Mouse (Mus musculus): ENCODE measurements around the gene Rere. TPM values are rescaled to one million over a fixed set of nuclear protein-coding genes. Genes with fewer than 3 reads are reported as not detected.
"Not testable (repeated sequence)": the region's sequence is repeated elsewhere in the genome, so short reads cannot be mapped to it uniquely, and the experiment has no call there.

Rere gene
- total RNA-seq, 1 experiment from 2014 or later, result 177 TPM

DNA sequence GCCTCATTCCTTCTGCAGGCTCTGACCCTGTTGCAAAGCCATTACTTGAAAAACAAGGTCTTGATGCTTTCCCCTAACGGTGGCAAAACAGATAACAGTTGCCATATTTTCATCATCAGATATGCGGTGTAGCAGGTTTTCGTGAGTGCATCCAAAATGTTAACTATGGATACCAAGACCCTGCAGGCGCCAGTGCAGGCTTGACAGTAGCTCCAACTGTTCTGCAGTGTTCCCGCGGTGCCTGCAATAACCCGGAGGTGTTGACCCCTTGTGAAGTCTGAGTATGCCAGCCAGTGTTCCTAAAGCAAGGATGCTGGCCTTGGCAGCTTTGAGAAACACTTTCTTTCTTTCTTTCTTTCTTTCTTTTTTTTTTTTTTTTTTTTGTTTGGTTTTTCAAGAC is 26.3 kb upstream of the Rere start:
- DNase-seq, result no peak

GRCm38 (mm10) chr4:150257252-150258204 is 23.9 kb upstream of the Rere start:
- DNase-seq, result peak; percentile 87

- no peak for DNase-seq
Measured at GRCm38 (mm10) chr4:150258388-150258787, 23.1 kb upstream of the Rere start.

- no peak for DNase-seq
Measured at GRCm38 (mm10) chr4:150259577-150259976, 21.9 kb upstream of the Rere start.

DNA sequence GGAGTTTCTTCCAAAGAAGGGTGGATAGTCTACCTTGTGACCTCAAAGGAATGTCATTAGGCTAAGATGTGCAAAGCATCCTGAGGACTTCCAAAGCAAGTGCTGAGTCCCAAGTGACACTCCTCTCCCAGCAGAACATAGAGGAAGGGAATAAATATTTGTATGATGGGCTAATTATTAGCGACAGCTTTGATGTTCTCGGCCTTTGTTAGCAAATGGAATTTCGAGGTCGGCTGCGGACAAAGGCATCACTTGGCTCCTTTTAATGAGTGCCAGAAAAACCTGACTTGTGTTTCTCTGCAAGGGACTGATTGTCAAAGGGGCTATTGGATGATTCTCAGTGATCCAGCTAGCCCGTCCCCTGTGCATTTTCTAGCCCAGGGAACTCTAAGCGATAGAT is 21.3 kb upstream of the Rere start:
- DNase-seq, result no peak

GRCm38 (mm10) chr4:150260745-150261144 is 20.7 kb upstream of the Rere start:
- DNase-seq, result no peak

- no peak for DNase-seq
Measured at GRCm38 (mm10) chr4:150262301-150262700, 19.1 kb upstream of the Rere start.

- DNase-seq, result no peak
Measured at GRCm38 (mm10) chr4:150264903-150265302, 16.5 kb upstream of the Rere start.

- no peak for DNase-seq
Measured at GRCm38 (mm10) chr4:150265471-150265870, 16.0 kb upstream of the Rere start.

DNA sequence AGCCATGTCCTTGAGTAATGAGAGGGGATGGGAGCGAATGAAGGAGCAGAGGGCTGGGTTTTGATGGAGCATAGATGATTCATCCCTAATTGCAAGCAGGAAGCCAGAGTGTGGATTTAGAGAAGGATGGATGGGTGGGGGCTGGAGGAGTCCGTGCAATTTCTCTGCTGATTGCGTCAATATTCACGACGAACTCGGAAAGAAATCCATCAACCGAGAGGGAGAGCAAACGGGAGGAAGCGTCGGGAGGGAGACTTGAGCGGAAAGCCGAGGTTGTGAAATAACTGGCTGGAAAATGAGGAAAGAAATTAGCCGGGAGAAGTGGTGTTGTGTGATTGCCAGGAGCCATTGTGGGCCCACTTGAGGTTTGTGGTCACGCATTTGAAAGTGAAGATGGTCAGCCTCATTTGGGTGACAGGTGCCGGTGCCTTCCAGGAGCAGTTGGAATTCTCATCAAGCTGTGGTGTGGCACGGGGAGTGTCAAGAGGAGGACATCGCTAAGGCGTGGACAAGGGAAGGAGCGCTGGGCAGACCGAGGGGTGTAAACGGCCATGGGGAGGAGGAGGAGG is 14.7 kb upstream of the Rere start:
- no peak for DNase-seq

DNA sequence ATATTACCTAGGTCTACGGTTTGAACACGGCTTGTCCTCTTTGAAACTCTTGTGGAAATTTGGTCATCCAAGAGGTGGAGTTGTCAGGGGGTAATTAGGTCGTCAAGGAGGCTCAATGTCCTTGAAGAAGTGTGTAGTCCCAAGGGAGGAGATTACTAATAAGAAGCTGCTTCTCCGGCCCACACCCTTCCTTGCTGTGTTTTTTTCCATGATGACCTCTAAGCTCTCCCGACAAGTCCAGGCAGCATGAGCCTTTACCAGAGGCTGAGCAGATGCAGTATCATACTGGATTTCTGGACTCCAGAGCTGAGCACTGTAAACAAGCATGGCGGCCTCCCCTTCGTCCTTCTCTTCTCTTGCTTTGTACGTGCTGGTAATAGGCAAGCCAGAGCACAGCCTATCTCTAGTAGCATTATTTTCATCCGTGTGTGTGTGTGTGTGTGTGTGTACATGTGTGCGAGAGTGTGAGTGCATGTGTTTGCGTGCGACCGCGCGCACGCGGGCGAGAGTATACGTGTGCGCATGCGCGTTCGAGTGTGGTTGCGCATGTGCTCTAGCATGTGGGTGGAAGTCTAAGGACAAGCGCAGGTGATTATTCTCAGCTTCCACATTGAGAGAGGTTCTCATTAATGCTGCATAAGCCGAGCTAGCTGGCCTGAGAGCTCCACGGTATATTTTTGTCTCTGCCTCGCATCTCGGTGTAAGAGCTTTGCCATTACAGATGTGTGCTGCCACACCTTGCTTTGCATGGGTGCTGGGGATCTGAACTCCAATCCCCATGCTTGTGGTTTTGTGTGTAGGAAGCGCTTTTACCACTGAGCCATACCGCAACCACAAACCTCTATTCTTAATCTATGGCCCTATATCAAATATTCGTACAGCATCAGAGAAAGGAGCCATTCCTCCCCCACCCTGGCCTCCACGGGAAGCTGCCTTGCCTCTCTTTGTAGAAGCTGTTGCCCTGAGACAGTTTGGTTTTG is 12.5 kb upstream of the Rere start:
- no peak for DNase-seq

DNA sequence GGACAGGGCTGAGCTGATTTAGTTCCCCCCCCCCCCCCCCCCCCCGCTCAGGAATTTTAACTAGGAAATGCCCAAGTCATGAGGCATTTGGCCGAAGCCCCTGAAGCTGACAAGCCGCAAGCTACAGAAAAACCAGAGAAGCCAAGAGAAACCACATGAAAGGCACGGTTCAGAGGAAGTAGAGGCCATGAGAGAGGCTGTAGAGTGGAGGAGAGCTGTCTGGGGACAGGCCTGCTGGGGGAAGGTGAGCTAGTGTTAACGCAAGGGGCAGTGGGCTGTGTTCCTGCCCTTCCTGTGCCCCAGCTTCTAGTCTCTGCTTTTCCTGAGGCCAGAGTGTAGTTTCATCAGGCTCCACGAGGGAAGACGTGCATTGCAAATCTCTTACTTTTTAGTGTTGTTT is 11.8 kb upstream of the Rere start:
- DNase-seq, result no peak

GRCm38 (mm10) chr4:150270718-150271117 is 10.7 kb upstream of the Rere start:
- not testable (repeated sequence) for DNase-seq

GRCm38 (mm10) chr4:150272725-150273124 is 8.7 kb upstream of the Rere start:
- DNase-seq, result no peak

DNA sequence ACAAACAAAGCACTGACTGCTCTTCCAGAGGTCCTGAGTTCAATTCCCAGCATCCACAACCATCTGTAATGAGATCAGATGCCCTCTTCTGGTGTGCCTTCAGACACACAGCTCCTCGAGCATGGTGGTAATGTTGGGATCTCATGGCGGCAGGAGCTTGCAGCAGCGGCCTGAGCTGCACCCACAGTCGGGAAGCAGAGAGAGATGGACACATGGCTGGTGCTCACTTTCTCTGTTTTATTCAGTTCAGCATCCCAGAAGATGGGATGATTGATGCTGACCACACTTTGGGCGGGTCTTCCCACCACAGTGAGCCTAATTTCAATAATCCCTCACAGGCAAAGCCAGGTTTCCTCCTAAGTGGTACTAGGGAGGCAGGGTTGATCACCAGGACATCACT is 5.9 kb upstream of the Rere start:
- DNase-seq, result no peak

- not testable (repeated sequence) for DNase-seq
Measured at GRCm38 (mm10) chr4:150279336-150279735, 2.1 kb upstream of the Rere start.

GRCm38 (mm10) chr4:150280002-150280401 is 1.4 kb upstream of the Rere start:
- DNase-seq, result no peak

DNA sequence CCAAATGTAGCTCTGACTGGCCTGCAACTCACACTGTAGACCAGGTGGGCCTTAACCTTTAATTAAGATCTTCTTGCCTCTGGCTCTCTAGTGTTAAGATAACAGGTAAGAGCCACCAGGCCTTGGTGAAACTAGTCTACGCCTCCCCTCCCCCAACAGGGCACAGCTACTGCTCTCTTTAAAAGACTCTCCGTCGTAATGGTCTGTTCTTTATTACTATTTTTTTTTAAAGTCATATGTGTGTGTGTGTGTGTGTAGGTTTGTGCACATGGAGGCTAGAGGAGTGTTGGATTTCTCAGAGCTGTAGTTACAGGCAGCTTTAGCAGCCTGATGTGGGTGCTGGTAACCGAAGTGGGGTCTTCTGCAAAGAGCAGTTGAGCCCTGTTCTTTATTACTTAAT is 987 bp upstream of the Rere start:
- DNase-seq, result no peak

GRCm38 (mm10) chr4:150281891-150282630 is 615 bp downstream of the Rere start:
- DNase-seq, result peak; percentile 49

- DNase-seq, result no peak
Measured at GRCm38 (mm10) chr4:150282631-150283334, 1.3 kb downstream of the Rere start.

GRCm38 (mm10) chr4:150283335-150283638 is 1.8 kb downstream of the Rere start:
- no peak for DNase-seq

Data from adrenal gland, postnatal 25 days (tissue).